Mouse (Mus musculus): ENCODE measurements around the gene Lyl1. TPM values are rescaled to one million over a fixed set of nuclear protein-coding genes. Genes with fewer than 3 reads are reported as not detected.

Gene Lyl1
- total and polyA plus RNA-seq, 3 experiments: 88.7 to 149 (median 136) TPM

- peak; percentile 81 for DNase-seq (ENCODE audit: low read depth, low spot score)
- Histone ChIP-seq H3K27me3 (ENCODE audit: control insufficient read depth in 1 of 2, insufficient read depth in 2 of 2, low read length in 2 of 2) (no peaks in the 10 kb centered on the region), H3K9me3 (replicated peaks; ENCODE audit: insufficient read depth, low read length) (no peaks in the 10 kb centered on the region), H3K36me3 (ENCODE audit: control insufficient read depth in 1 of 2, insufficient read depth in 2 of 2, low read length in 2 of 2) (peaks cover 0 to 12% of the 10 kb centered on the region in 2 experiments; a peak in 3 of 4 replicates), H3K4me1 (ENCODE audit: control insufficient read depth in 1 of 2, insufficient read depth in 2 of 2, low read length in 2 of 2) (peaks cover 6 to 18% of the 10 kb centered on the region in 2 experiments), H3K27ac (ENCODE audit: control insufficient read depth, low read depth, low read length) (no peak overlapping the region), H3K4me3 (ENCODE audit: control insufficient read depth in 1 of 2, insufficient read depth in 1 of 2, low read depth in 2 of 2, low read length in 2 of 2) (no peak overlapping the region), H3K79me2 (ENCODE audit: control insufficient read depth, insufficient read depth, low read length, poor library complexity) (peaks cover 8% of the 10 kb centered on the region), H3K9ac (ENCODE audit: control insufficient read depth, low read depth, low read length, poor library complexity, severe bottlenecking) (no peak overlapping the region)
- TF ChIP-seq ZC3H11A (IDR thresholded peaks at IDR 0.05; ENCODE audit: low read depth, low read length): peak; percentile 56
- TF ChIP-seq MAZ (IDR thresholded peaks at IDR 0.05; ENCODE audit: low read depth, low read length): peak; percentile 51; the same call in 1 of the 2 replicates
- TF ChIP-seq SIN3A (IDR thresholded peaks at IDR 0.05; ENCODE audit: low read length): peak; percentile 60
- peak; percentile 38; the same call in 1 of the 2 replicates for TF ChIP-seq MXI1 (IDR thresholded peaks at IDR 0.05; ENCODE audit: low read depth, low read length)
- TF ChIP-seq HCFC1 (IDR thresholded peaks at IDR 0.05; ENCODE audit: low read depth, low read length): no peak
- TF ChIP-seq JUND (IDR thresholded peaks at IDR 0.05; ENCODE audit: low read depth, low read length): no peak
- TF ChIP-seq CTCF (IDR thresholded peaks at IDR 0.05 in 2 of 3, conservative IDR thresholded peaks at IDR 0.05 in 1 of 3; ENCODE audit: control insufficient read depth in 1 of 3, insufficient read depth in 1 of 3, low read depth in 2 of 3, low read length in 3 of 3, poor library complexity in 1 of 3, severe bottlenecking in 1 of 3): peak; percentile 46 to 72 (median 72)
- TF ChIP-seq SMC3 (IDR thresholded peaks at IDR 0.05; ENCODE audit: low read depth, low read length): peak; percentile 82
- peak; percentile 58; the same call in 1 of the 2 replicates for TF ChIP-seq MAX (IDR thresholded peaks at IDR 0.05; ENCODE audit: low read length)
- TF ChIP-seq RAD21 (IDR thresholded peaks at IDR 0.05; ENCODE audit: low read depth, low read length): peak; percentile 36
- TF ChIP-seq MYC (IDR thresholded peaks at IDR 0.05; ENCODE audit: low read depth, low read length): peak; percentile 49; the same call in 1 of the 2 replicates
Measured at GRCm38 (mm10) chr8:84697166-84698130, 3.8 kb upstream of the Lyl1 start.

DNA sequence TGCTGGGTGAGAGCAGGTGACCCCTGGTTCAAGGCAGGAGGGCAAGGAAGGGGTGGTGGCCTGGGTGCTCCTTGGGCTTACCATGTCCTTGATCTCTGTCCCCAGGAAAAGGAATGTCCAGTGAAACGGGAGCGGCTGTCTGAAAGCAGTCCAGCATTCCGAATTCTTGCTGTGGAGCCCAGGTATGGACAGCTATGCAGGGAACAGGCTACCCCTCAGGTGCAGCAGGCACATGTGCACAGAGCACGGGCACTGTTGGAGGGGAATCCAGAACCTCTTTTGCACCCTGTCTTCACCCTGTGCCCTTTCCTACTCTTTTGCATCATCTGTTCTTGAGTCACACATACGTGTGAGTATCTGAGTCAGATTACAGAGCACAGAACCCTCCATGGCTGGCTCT is 3.0 kb upstream of the Lyl1 start:
- Histone ChIP-seq H3K4me1 (ENCODE audit: control insufficient read depth in 1 of 2, insufficient read depth in 2 of 2, low read length in 2 of 2) (peaks cover 6 to 20% of the 10 kb centered on the region in 2 experiments), H3K9me3 (replicated peaks; ENCODE audit: insufficient read depth, low read length) (no peaks in the 10 kb centered on the region), H3K36me3 (ENCODE audit: control insufficient read depth in 1 of 2, insufficient read depth in 2 of 2, low read length in 2 of 2) (peaks cover 0 to 12% of the 10 kb centered on the region in 2 experiments; a peak in 3 of 4 replicates), H3K4me3 (ENCODE audit: control insufficient read depth in 1 of 2, insufficient read depth in 1 of 2, low read depth in 2 of 2, low read length in 2 of 2) (no peak overlapping the region), H3K79me2 (ENCODE audit: control insufficient read depth, insufficient read depth, low read length, poor library complexity) (peaks cover 17% of the 10 kb centered on the region), H3K27me3 (ENCODE audit: control insufficient read depth in 1 of 2, insufficient read depth in 2 of 2, low read length in 2 of 2) (no peaks in the 10 kb centered on the region), H3K27ac (ENCODE audit: control insufficient read depth, low read depth, low read length) (no peak overlapping the region), H3K9ac (ENCODE audit: control insufficient read depth, low read depth, low read length, poor library complexity, severe bottlenecking) (no peak overlapping the region)
- TF ChIP-seq MAFK (IDR thresholded peaks at IDR 0.05; ENCODE audit: borderline replicate concordance, low read depth, low read length): no peak
- no peak for TF ChIP-seq ZC3H11A (IDR thresholded peaks at IDR 0.05; ENCODE audit: low read depth, low read length)
- no peak for TF ChIP-seq TAL1 (IDR thresholded peaks at IDR 0.05; ENCODE audit: low read length)
- TF ChIP-seq MEF2A (IDR thresholded peaks at IDR 0.05; ENCODE audit: extremely low read depth, insufficient replicate concordance, low read depth, low read length, poor library complexity, severe bottlenecking): no peak
- TF ChIP-seq MYC (IDR thresholded peaks at IDR 0.05; ENCODE audit: low read depth, low read length): no peak
- TF ChIP-seq E2F4 (IDR thresholded peaks at IDR 0.05; ENCODE audit: borderline replicate concordance, low read depth, low read length): no peak
- no peak for TF ChIP-seq EP300 (IDR thresholded peaks at IDR 0.05; ENCODE audit: low read depth in 1 of 2, low read length in 2 of 2)
- no peak for TF ChIP-seq NELFE (IDR thresholded peaks at IDR 0.05; ENCODE audit: low read depth, low read length)
- no peak for TF ChIP-seq GABPA (IDR thresholded peaks at IDR 0.05; ENCODE audit: low read depth, low read length)
- TF ChIP-seq MYB (IDR thresholded peaks at IDR 0.05; ENCODE audit: low read depth, low read length): no peak
- TF ChIP-seq JUND (IDR thresholded peaks at IDR 0.05; ENCODE audit: low read depth, low read length): no peak
- no peak for DNase-seq (ENCODE audit: low read depth, low spot score)
